Mouse (Mus musculus): ENCODE measurements at regions not wholly inside any gene's neighbourhood (a gene's known extent, or its start where the extent isn't known, plus 50 kb on each side); places are given as distances from the start of the nearest gene placed in this dataset.

- TF ChIP-seq CTCF (IDR thresholded peaks at IDR 0.05) (no peak), EP300 (IDR thresholded peaks at IDR 0.05; ENCODE audit: insufficient read depth, low read depth, low read length) (no peak), POLR2A (IDR thresholded peaks at IDR 0.05; ENCODE audit: insufficient read depth, low read depth, low read length) (no peak)
Measured at GRCm38 (mm10) chr16:86281326-86281725, 379.7 kb upstream of the Adamts5 start.

Measured in heart, adult 2 months (tissue).